Mouse (Mus musculus): ENCODE data around the gene Exoc2.

DNA sequence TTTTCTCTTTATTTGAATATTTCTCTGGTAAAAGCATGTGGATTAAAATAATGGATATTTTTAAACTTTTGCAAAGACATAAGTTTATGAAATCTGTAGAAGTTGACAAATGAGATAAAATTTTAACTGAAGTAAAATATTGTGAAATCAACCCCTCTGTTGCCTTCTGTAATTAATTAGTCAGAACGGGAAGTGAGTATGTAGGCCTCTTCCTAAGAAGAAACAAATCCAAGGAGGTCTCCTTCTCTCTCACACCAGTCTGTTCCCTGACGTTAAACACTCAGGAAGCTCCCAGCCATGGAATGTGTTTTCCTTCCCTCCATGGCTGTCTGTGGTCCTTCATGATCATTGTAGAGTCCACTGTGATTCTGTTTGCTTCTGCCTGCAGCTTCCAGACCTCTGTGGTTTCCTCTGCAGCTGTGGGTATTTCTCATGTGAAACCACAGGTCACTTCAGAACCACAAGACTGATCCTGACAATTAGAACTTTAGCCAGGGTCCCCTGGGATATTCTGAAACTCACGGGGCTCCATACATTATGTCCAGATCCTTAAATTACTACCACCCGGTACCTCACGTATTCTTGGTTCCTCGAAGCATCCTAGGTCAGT lies 20.5 kb upstream of the Exoc2 start:
- TF ChIP-seq CTCF (IDR thresholded peaks at IDR 0.05; ENCODE audit: control insufficient read depth, insufficient read depth, insufficient read length) (no peak), USF1 (IDR thresholded peaks at IDR 0.05; ENCODE audit: low read depth) (no peak), FOSL1 (IDR thresholded peaks at IDR 0.05; ENCODE audit: insufficient read depth, low read length, poor library complexity, severe bottlenecking) (no peak), MYOG (IDR thresholded peaks at IDR 0.05; ENCODE audit: control insufficient read depth, extremely low read depth, insufficient read length) (no peak), MYOD1 (IDR thresholded peaks at IDR 0.05; ENCODE audit: control insufficient read depth, insufficient read length, low read depth) (peak; percentile 81), MAX (IDR thresholded peaks at IDR 0.05) (peak; percentile 30), CEBPB (IDR thresholded peaks at IDR 0.05; ENCODE audit: low read depth) (no peak)

All from C2C12 (cell line).